ENCODE assay signal across 9 mouse cellular contexts in the genomic region with DNA sequence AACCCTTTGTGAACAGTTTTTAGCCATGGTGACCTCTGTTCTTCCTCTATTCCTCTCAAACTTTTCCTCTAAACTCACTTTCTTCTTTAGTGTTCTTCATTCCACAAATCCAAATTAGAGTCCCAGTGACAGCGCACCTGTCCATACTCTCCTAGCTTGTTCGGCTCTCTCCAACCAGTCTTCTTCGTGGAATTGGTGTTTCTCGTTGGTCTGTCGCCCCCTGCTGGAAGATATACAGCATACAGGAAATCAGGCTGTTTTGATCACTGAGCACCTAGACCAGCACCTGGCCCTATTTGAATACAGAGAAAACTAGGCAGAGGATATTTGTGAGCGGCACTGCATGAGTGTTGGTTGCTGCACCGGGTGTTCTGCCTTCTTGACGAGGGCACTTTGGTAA. TPM values are rescaled to one million over a fixed set of nuclear protein-coding genes. Genes with fewer than 3 reads are reported as not detected.
A peak's percentile ranks its signal among the peaks of the same experiment; 100 is the strongest.
DNase-seq lines count a peak whose midpoint lies in the region; ATAC-seq and TF ChIP-seq lines count a peak whose summit lies in the region.
"Had no signal": no experiment of that assay in that cellular context is flagged by ENCODE, and none has a peak within 500 bp of the region (broad histone marks: within the 10 kb centered on the region; RNA-seq: fewer than 3 reads in every experiment).

No protein-coding gene starts in this region.

- ATAC-seq in midbrain, embryonic 15.5 days (replicated peaks): no peak; the same call in 1 of the 2 replicates
- no peak for ATAC-seq in hindbrain, embryonic 11.5 days (ENCODE audit: low FRiP score)
- peak; percentile 76; the same call in 1 of the 2 replicates for ATAC-seq in midbrain, embryonic 13.5 days

- TF ChIP-seq CTCF in thymus, adult 2 months (IDR thresholded peaks at IDR 0.05; ENCODE audit: borderline replicate concordance, control insufficient read depth, extremely low read depth, insufficient read depth, low read length, poor library complexity): no peak

- no peak overlapping the region for H3K9ac ChIP-seq in midbrain, embryonic 15.5 days
- no peak overlapping the region for H3K9ac ChIP-seq in hindbrain, embryonic 11.5 days (ENCODE audit: low read depth, low read length)
- H3K9ac ChIP-seq in midbrain, embryonic 13.5 days (replicated peaks): no peak overlapping the region
- H3K9ac ChIP-seq: embryonic facial prominence, embryonic 15.5 days had no signal

- H3K4me1 ChIP-seq in midbrain, embryonic 10.5 days: no peaks in the 10 kb centered on the region
- H3K4me1 ChIP-seq in midbrain, embryonic 15.5 days: no peaks in the 10 kb centered on the region
- no peaks in the 10 kb centered on the region for H3K4me1 ChIP-seq in hindbrain, embryonic 11.5 days (replicated peaks; ENCODE audit: control insufficient read depth, insufficient read depth, low read length)
- no peaks in the 10 kb centered on the region for H3K4me1 ChIP-seq in midbrain, embryonic 13.5 days (replicated peaks)
- H3K4me1 ChIP-seq in thymus, adult 2 months (replicated peaks; ENCODE audit: control insufficient read depth, insufficient read depth, low read length): no peaks in the 10 kb centered on the region
- H3K4me1 ChIP-seq: embryonic facial prominence, embryonic 15.5 days had no signal

- no peak overlapping the region for H3K4me2 ChIP-seq in midbrain, embryonic 15.5 days
- H3K4me2 ChIP-seq in hindbrain, embryonic 11.5 days (replicated peaks; ENCODE audit: low read depth, low read length): no peak overlapping the region
- H3K4me2 ChIP-seq in midbrain, embryonic 13.5 days (replicated peaks): no peak overlapping the region
- H3K4me2 ChIP-seq: embryonic facial prominence, embryonic 15.5 days had no signal

- H3K36me3 ChIP-seq in midbrain, embryonic 10.5 days: no peaks in the 10 kb centered on the region
- H3K36me3 ChIP-seq in midbrain, embryonic 15.5 days (replicated peaks): no peaks in the 10 kb centered on the region
- no peaks in the 10 kb centered on the region for H3K36me3 ChIP-seq in hindbrain, embryonic 11.5 days (ENCODE audit: control insufficient read depth, insufficient read depth, low read length)
- H3K36me3 ChIP-seq in midbrain, embryonic 13.5 days: no peaks in the 10 kb centered on the region
- H3K36me3 ChIP-seq in thymus, adult 2 months (ENCODE audit: control insufficient read depth, insufficient read depth, low read length): no peaks in the 10 kb centered on the region
- H3K36me3 ChIP-seq: embryonic facial prominence, embryonic 15.5 days had no signal

- H3K4me3 ChIP-seq in midbrain, embryonic 10.5 days: no peak overlapping the region
- no peak overlapping the region for H3K4me3 ChIP-seq in midbrain, embryonic 15.5 days
- no peak overlapping the region for H3K4me3 ChIP-seq in hindbrain, embryonic 11.5 days (ENCODE audit: low read depth, low read length)
- no peak overlapping the region for H3K4me3 ChIP-seq in midbrain, embryonic 13.5 days (replicated peaks)
- no peak overlapping the region for H3K4me3 ChIP-seq in thymus, adult 2 months (ENCODE audit: control insufficient read depth, insufficient read depth, low read length)
- H3K4me3 ChIP-seq: embryonic facial prominence, embryonic 15.5 days had no signal

- no peak overlapping the region for H3K27ac ChIP-seq in midbrain, embryonic 10.5 days (replicated peaks)
- H3K27ac ChIP-seq in midbrain, embryonic 15.5 days: no peak overlapping the region
- H3K27ac ChIP-seq in hindbrain, embryonic 11.5 days (ENCODE audit: low read depth, low read length): no peak overlapping the region
- no peak overlapping the region for H3K27ac ChIP-seq in midbrain, embryonic 13.5 days
- no peak overlapping the region for H3K27ac ChIP-seq in thymus, adult 2 months (ENCODE audit: control insufficient read depth, insufficient read depth, low read length)
- H3K27ac ChIP-seq: embryonic facial prominence, embryonic 15.5 days had no signal

- no peaks in the 10 kb centered on the region for H3K27me3 ChIP-seq in midbrain, embryonic 10.5 days (ENCODE audit: low read depth, poor library complexity, severe bottlenecking)
- H3K27me3 ChIP-seq in midbrain, embryonic 15.5 days (replicated peaks): no peaks in the 10 kb centered on the region
- no peaks in the 10 kb centered on the region for H3K27me3 ChIP-seq in hindbrain, embryonic 11.5 days (ENCODE audit: control insufficient read depth, insufficient read depth, low read length)
- H3K27me3 ChIP-seq in midbrain, embryonic 13.5 days: no peaks in the 10 kb centered on the region
- H3K27me3 ChIP-seq in thymus, adult 2 months (ENCODE audit: control insufficient read depth, insufficient read depth, low read length): no peaks in the 10 kb centered on the region
- H3K27me3 ChIP-seq: embryonic facial prominence, embryonic 15.5 days had no signal

- WGBS in midbrain, embryonic 10.5 days: 41% methylated on average over 8 of the region's 8 CpGs
- 36% methylated on average over 8 of the region's 8 CpGs for WGBS in midbrain, embryonic 15.5 days
- 37% methylated on average over 8 of the region's 8 CpGs for WGBS in hindbrain, embryonic 11.5 days
- WGBS in midbrain, embryonic 13.5 days: 39% methylated on average over 8 of the region's 8 CpGs
- 35% methylated on average over 8 of the region's 8 CpGs for WGBS in thymus, adult 2 months

- no peaks in the 10 kb centered on the region for H3K9me3 ChIP-seq in midbrain, embryonic 10.5 days (replicated peaks)
- H3K9me3 ChIP-seq in midbrain, embryonic 15.5 days: no peaks in the 10 kb centered on the region
- H3K9me3 ChIP-seq in hindbrain, embryonic 11.5 days (ENCODE audit: control insufficient read depth, low read length): no peaks in the 10 kb centered on the region
- H3K9me3 ChIP-seq in midbrain, embryonic 13.5 days: no peaks in the 10 kb centered on the region
- H3K9me3 ChIP-seq: embryonic facial prominence, embryonic 15.5 days had no signal

- peak; percentile 16 for DNase-seq in midbrain, embryonic 10.5 days (ENCODE audit: low spot score)
- peak; percentile 30 for DNase-seq in adrenal gland, adult 2 months
- peak; percentile 68 for DNase-seq in embryo, embryonic 10 days (ENCODE audit: low spot score)
- peak; percentile 51 for DNase-seq in hindbrain, embryonic 11.5 days (ENCODE audit: low spot score)
- peak; percentile 21 for DNase-seq in left cerebral cortex, adult 11 months (ENCODE audit: low spot score)
- peak; percentile 27 for DNase-seq in thymus, adult 2 months

- TF ChIP-seq POLR2A in thymus, adult 2 months (IDR thresholded peaks at IDR 0.05; ENCODE audit: control insufficient read depth, extremely low read depth, insufficient read depth, low read length, poor library complexity): no peak

RNA-seq across cellular contexts. Expression of a gene that starts 53.3 kb away (rescaled TPM):
- polyA plus RNA-seq in midbrain, embryonic 10.5 days (2016; fragmentation: Nextera tagmentation; extraction: Ambion mirVana): 5.9 and 7.5 TPM in 2 replicates
- polyA plus RNA-seq in midbrain, embryonic 15.5 days (2015; fragmentation: Nextera tagmentation; extraction: Ambion mirVana): 16.3 and 16.6 TPM in 2 replicates
- 10 to 100 TPM; 25.8 to 31.6 TPM for total RNA-seq in adrenal gland, adult 2 months (2021)
- polyA plus RNA-seq in adrenal gland, adult 2 months (2012; rRNA removed): 4.8 and 7.4 TPM in 2 replicates
- polyA plus RNA-seq in hindbrain, embryonic 11.5 days (2014; fragmentation: Nextera tagmentation; extraction: Ambion mirVana): 14.6 and 14.7 TPM in 2 replicates
- 16.3 and 17.1 TPM in 2 replicates for polyA plus RNA-seq in midbrain, embryonic 13.5 days (2015; fragmentation: Nextera tagmentation; extraction: Ambion mirVana)
- polyA plus RNA-seq in thymus, adult 2 months (2012; rRNA removed): 17.2 and 19.2 TPM in 2 replicates

Comparison
In these comparisons a context has a peak if more than half of its experiments do, and no peak if none do; other contexts are left out.
1. DNase-seq: peak in every context shown above with its lines; median percentile 68 in embryo, embryonic 10 days; 51 in hindbrain, embryonic 11.5 days; 30 in adrenal gland, adult 2 months; 27 in thymus, adult 2 months; 21 in left cerebral cortex, adult 11 months; 16 in midbrain, embryonic 10.5 days.